Mouse (Mus musculus) T-helper 2 cell (primary cell): ENCODE results near the gene Megf11.

Source experiments
- in situ Hi-C: fragments of 300-600 bp; cut with MboI, MseI; formaldehyde crosslinking; loops from one replicate; pipeline ENCODE4 v1.15.1; 2025; ENCODE audit warnings: high pct_unique_total_duplicates

Megf11 gene

GRCm38 (mm10) chr9:64604217-64604711 is 218.8 kb downstream of the Megf11 start:
- in situ Hi-C loops = loop anchor here (25.0 kb wide), 1 partner anchor 492 kb away; the partner anchor contains the start of gene Lctl

- in situ Hi-C loops = loop anchor here (25.0 kb wide), 1 partner anchor 493 kb away; the partner anchor contains the start of gene Lctl
Observed at GRCm38 (mm10) chr9:64605077-64605714, 219.8 kb downstream of the Megf11 start.

GRCm38 (mm10) chr9:64605735-64606349 is 220.4 kb downstream of the Megf11 start:
- in situ Hi-C loops = loop anchor here (25.0 kb wide), 1 partner anchor 494 kb away; the partner anchor contains the start of gene Lctl

- in situ Hi-C loops = loop anchor here (25.0 kb wide), 1 partner anchor 495 kb away; the partner anchor contains the start of gene Lctl
Observed at GRCm38 (mm10) chr9:64607049-64607448, 221.6 kb downstream of the Megf11 start.

- in situ Hi-C loops = loop anchor here (25.0 kb wide), 1 partner anchor 497 kb away; the partner anchor contains the start of gene Lctl
Observed at GRCm38 (mm10) chr9:64609546-64609945, 224.1 kb downstream of the Megf11 start.

GRCm38 (mm10) chr9:64612121-64612983 is 226.9 kb downstream of the Megf11 start:
- in situ Hi-C loops = loop anchor here (25.0 kb wide), 1 partner anchor 500 kb away; the partner anchor contains the start of gene Lctl

GRCm38 (mm10) chr9:64612984-64613649 is 227.7 kb downstream of the Megf11 start:
- in situ Hi-C loops = loop anchor here (25.0 kb wide), 1 partner anchor 501 kb away; the partner anchor contains the start of gene Lctl

GRCm38 (mm10) chr9:64617413-64617812 is 232.0 kb downstream of the Megf11 start:
- in situ Hi-C loops = loop anchor here (25.0 kb wide), 1 partner anchor 505 kb away; the partner anchor contains the start of gene Lctl

- in situ Hi-C loops = loop anchor here (25.0 kb wide), 1 partner anchor 506 kb away; the partner anchor contains the start of gene Lctl
Observed at GRCm38 (mm10) chr9:64618433-64618832, 233.0 kb downstream of the Megf11 start.

- in situ Hi-C loops = loop anchor here (25.0 kb wide), 1 partner anchor 507 kb away; the partner anchor contains the start of gene Lctl
Observed at GRCm38 (mm10) chr9:64619440-64619839, 234.0 kb downstream of the Megf11 start.

GRCm38 (mm10) chr9:64620596-64620995 is 235.2 kb downstream of the Megf11 start:
- in situ Hi-C loops = loop anchor here (10.0 to 25.0 kb wide), 2 partner anchors 508 to 894 kb away; partner anchors contain the start of gene Lctl

GRCm38 (mm10) chr9:64621499-64622296 is 236.3 kb downstream of the Megf11 start:
- in situ Hi-C loops = loop anchor here (10.0 to 25.0 kb wide), 2 partner anchors 509 to 893 kb away; partner anchors contain the start of gene Lctl

GRCm38 (mm10) chr9:64623361-64623760 is 237.9 kb downstream of the Megf11 start:
- in situ Hi-C loops = loop anchor here (10.0 to 25.0 kb wide), 2 partner anchors 511 to 891 kb away; partner anchors contain the start of gene Lctl

- in situ Hi-C loops = loop anchor here (10.0 to 25.0 kb wide), 2 partner anchors 512 to 890 kb away; partner anchors contain the start of gene Lctl
Observed at GRCm38 (mm10) chr9:64624536-64624935, 239.1 kb downstream of the Megf11 start.

- in situ Hi-C loops = loop anchor here (10.0 kb wide), 1 partner anchor 885 kb away; no protein-coding TSS in a partner anchor
Observed at GRCm38 (mm10) chr9:64629802-64630201, 244.4 kb downstream of the Megf11 start.

- in situ Hi-C loops = no loop called here
Observed at GRCm38 (mm10) chr9:64633169-64633568, 247.7 kb downstream of the Megf11 start.

GRCm38 (mm10) chr9:64636111-64636510 is 250.7 kb downstream of the Megf11 start:
- in situ Hi-C loops = no loop called here

GRCm38 (mm10) chr9:64636961-64637360 is 251.5 kb downstream of the Megf11 start:
- in situ Hi-C loops = no loop called here

- in situ Hi-C loops = no loop called here
Observed at GRCm38 (mm10) chr9:64638250-64638649, 252.8 kb downstream of the Megf11 start.
